Mouse (Mus musculus) left cerebral cortex, postnatal 14 days (tissue): ENCODE results near the gene Gm21118. TPM values are rescaled to one million over a fixed set of nuclear protein-coding genes. Genes with fewer than 3 reads are reported as not detected.
"Not testable (repeated sequence)": the region's sequence is repeated elsewhere in the genome, so short reads cannot be mapped to it uniquely, and the experiment has no call there.

Experiments
- DNase-seq, 2 experiments: peaks; one replicate each; pipeline ENCODE4 v3.0.0; 2021 to 2022; ENCODE audit warnings: low spot score in 2 of 2, mixed read lengths in 1 of 2
- intact Hi-C: fragments of 180-260 bp; cut with DNase I; formaldehyde crosslinking; loops from one replicate; pipeline ENCODE4 v1.15.1; 2025
- long read RNA-seq, 2 experiments: library from polyadenylated mRNA; stranded (forward); transcript quantifications; one replicate each; pipeline ENCODE4 v2.0.0; 2021
- total RNA-seq, 2 experiments: library from RNA; stranded (reverse); gene quantifications; 2 replicates each; pipeline ENCODE4 v1.2.3; 2021

Gm21118 gene
- not detected for total RNA-seq
- long read RNA-seq, experiment 1 = 0 reads
- long read RNA-seq, experiment 2 = 0 reads

DNA sequence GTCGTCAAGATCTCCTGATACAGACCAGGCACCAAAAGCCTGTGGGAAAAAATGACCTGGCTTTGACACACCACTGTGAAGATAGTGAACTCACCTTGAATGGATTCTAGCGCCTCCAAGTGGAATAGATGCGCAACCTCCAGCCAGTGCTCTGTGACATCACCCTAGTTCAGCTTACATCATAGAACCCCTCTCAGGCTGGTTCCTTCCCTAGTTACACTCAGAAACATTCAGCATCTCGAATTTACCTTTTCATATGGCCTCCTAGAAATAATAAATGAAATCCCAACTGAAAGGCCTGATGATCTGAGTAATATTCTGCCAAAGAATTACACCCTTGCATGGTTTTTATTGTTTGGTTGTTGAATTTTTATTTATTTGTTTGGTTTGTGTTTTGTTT is at the start of gene Gm21118:
Gm21118 (minus strand) TSS at position 101 of the 400 bp plus-strand sequence.
- DNase-seq, intact Hi-C loops: not testable (repeated sequence)

- DNase-seq, intact Hi-C loops: not testable (repeated sequence)
Observed at GRCm38 (mm10) chrY:70303187-70303586, 29.7 kb upstream of the Gm21118 start, which contains the start of the genes Gm29423 and Gm29644. TSS of gene Gm29423 (minus strand) at chrY:70303287. TSS of gene Gm29644 (minus strand) at chrY:70303343.

Other genes starting within 250 kb of the Gm21118 start
- not detected for gene Gm29423, start 29.6 kb upstream of the Gm21118 start, total RNA-seq
- gene Gm29644, start 29.7 kb upstream of the Gm21118 start, total RNA-seq = not detected
- not detected for gene Gm20888, start 168.2 kb upstream of the Gm21118 start, total RNA-seq